Mouse (Mus musculus) adrenal gland, postnatal 14 days (tissue): ENCODE measurements at regions not wholly inside any gene's neighbourhood (a gene's known extent, or its start where the extent isn't known, plus 50 kb on each side); places are given as distances from the start of the nearest gene placed in this dataset.
"Not testable (repeated sequence)": the region's sequence is repeated elsewhere in the genome, so short reads cannot be mapped to it uniquely, and the experiment has no call there.

Experiments
- DNase-seq: peaks from one replicate; pipeline ENCODE4 v3.0.0; 2021; ENCODE audit warnings: mixed read lengths

- no peak for DNase-seq
These were observed 178.5 kb downstream of the Tmem114 start for GRCm38 (mm10) chr16:8246445-8246844.

DNA sequence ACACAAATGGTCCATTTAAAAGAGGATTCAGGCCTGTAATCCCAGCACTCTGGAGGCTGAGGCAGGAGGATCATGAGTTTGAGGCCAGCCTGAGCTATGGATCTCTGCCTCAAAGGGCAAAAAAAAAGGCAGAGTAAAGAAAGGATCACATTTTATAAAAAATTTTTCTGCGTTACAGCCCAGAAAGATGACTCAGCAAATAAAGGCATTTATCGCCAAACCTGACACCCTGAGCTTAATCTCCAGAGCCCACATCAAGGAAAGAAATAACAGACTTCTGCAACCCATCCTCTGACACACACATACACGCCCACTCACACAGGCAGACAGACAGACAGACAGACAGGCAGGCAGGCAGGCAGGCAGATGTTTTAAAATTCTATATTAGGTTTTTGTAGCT, 179.3 kb downstream of the Tmem114 start:
- DNase-seq, result no peak

DNA sequence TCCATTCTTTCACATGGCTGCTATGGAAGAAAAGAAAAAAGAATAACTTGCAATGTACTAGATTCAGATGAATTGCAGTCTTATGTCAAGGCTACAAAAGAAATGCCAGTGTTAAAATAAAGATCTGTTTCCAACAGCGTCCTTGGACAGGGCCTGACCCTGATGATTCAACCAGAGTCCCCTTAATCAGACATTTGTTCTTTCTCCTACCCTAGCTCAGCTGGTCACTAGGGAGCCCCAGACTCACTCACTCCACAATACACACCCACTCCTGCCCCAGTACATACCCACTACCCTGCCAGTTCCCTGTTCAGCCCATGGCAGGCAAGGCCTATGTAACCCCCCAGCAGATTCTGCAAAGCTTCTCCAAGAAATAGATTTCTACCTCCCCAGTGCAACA, 190.6 kb downstream of the Tmem114 start:
- peak; percentile 48 for DNase-seq

DNA sequence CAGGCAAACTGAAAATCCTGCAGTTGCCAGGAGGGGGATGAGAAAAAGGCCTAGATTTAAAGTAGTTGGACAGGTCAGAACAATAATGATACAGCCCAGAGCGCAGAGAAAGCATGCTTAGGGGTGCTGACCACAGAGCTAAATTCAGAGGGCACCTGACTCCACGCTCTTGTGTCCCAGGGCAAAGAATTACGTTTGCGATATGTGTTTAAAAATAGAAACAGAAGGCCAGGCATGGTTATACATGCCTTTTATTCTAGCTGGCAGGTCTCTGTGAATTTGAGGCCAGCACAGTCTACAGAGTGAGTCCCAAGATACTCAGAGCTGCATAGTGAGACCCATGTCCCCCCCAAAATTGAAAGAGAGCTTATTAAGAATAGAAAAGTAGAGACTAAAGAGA, 192.9 kb downstream of the Tmem114 start:
- DNase-seq, result peak; percentile 16

GRCm38 (mm10) chr16:8223625-8224300, 201.2 kb downstream of the Tmem114 start:
- DNase-seq, result no peak

GRCm38 (mm10) chr16:8208251-8209181, 216.4 kb downstream of the Tmem114 start:
- DNase-seq, result peak; percentile 8

- DNase-seq, result peak; percentile 29
These were observed 219.9 kb downstream of the Tmem114 start for GRCm38 (mm10) chr16:8205014-8205413.

DNA sequence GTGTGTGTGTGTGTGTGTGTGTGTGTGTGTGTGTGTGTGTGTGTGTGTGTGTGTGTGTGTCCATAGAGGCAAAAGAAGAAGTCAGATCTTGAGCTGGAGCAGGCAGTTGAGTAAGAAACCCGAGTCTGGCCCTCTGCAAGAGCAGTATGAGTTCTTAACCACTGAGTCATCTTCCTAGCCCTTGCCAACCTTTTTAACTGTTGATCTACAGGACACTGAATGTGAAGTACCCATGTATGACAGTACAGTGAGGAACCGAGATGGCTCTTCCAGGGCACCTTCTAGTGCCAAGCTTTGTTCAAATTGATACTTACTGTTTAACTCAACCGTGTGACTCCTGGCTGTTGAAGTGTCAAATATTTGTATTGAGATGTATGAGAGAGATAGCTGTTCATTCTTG, 223.6 kb downstream of the Tmem114 start:
- DNase-seq, result no peak

GRCm38 (mm10) chr16:8198771-8199562, 226.0 kb downstream of the Tmem114 start:
- DNase-seq, result no peak

- DNase-seq, result peak; percentile 53
These were observed 235.3 kb downstream of the Tmem114 start for GRCm38 (mm10) chr16:8189472-8190240.

- DNase-seq, result peak; percentile 10
These were observed 235.9 kb downstream of the Tmem114 start for GRCm38 (mm10) chr16:8189071-8189470.

GRCm38 (mm10) chr16:8188505-8188904, 236.4 kb downstream of the Tmem114 start:
- DNase-seq, result peak; percentile 49

GRCm38 (mm10) chr16:8184781-8185180, 240.2 kb downstream of the Tmem114 start:
- no peak for DNase-seq

DNA sequence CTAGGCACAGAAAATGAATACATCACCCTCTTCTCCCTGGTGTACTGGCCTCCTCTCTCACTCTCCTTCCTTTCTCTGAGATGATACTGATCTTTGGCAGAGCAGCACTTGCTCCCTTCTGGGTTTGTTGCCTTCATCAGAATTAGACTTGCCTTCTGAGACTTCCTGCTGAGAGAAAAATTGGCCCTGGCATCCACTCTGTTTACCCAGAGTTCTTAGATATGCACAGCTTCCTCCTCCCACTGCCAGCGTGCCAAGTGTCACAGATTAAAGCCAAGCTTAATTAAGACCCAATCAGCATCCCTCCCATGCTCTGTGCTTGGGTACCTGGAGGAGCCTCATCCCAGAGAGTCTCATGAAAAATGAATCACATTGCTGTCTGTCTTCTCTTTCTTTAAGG, 246.0 kb downstream of the Tmem114 start:
- DNase-seq, result no peak

DNA sequence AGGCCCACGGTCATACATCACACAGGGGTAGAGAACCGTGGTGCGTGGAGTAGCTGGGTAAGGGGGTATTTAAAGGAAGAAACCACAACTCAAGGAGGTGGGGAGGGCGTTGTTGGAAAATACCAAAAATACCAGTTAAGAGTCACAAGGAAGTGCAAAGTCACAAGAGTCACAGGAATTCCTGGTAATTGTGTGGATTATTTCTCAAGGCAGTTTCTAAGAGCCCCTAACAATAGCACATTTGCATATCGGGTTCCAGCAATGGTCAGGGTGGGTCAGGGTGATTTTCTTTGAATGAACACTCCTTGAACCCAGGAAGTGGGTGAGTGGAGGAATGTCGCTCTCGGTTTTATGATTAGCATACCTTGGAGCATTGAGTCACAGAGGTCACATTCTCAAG, 247.7 kb downstream of the Tmem114 start:
- DNase-seq, result not testable (repeated sequence)

DNA sequence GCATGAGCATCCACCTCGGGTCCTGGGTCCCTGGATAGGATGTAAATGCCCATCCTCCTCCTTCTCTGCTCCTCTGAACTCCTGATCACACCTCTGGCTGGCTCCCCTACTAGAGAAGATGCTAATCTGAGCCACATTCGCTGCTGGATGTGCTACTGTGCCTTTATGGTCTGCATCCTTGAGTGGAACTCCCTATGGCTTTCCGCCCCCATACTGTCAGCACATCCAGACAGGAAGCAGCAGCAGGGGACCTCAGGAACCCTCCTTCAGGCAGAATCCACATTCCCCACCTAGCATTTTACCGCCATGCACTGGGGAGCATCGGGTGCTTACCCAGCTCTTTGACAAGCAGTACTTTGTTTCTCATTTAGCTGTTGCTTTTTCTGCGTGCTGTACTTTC, 248.8 kb downstream of the Tmem114 start:
- DNase-seq, result no peak
